Mouse (Mus musculus): ENCODE data around the gene St8sia1.
A peak's percentile ranks its signal among the peaks of the same experiment; 100 is the strongest.

St8sia1 gene

DNA sequence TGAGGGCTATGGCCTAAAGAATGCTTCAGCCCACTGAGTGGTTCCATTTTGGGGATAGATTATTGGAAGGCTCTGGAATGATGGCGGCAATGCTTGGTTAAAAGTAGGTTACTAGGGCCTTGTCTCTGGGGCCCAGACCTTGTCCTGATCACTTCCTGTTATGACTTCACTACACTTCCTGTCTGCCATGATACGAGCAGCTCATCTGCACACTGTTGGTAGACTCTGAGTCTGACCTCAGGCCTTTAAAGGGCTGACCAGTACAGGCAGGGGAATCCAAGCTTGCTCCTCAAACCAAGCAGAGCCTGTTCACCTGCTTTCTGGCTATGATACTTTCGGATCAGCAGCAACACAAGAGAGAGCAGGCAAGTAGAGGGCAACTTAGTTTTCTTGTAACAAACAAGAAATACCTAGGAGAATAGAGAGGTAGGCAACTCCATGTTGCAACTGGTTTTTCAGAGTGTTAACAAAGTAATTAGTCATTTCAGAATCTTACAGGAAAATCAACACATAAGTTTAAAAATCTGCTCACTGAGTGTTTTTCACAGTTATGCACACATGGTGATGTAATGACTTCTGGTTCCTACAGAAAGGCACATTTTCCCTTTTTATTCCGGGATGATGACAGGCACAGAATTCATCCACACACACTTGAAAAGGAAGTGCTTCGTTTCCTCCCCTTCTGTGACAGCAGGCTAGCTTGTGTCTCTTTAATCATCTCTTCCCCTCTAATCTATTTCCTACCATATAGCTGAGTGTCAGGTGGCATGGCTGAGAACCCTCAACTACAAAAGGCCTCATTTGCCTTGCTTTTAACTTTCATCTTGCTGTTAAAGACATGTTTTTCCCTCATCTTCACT lies 55.1 kb downstream of the St8sia1 start:
- DNase-seq (ENCODE audit: low spot score) = no peak

GRCm38 (mm10) chr6:142908412-142908811 lies 55.8 kb downstream of the St8sia1 start:
- DNase-seq (ENCODE audit: low spot score) = no peak

DNA sequence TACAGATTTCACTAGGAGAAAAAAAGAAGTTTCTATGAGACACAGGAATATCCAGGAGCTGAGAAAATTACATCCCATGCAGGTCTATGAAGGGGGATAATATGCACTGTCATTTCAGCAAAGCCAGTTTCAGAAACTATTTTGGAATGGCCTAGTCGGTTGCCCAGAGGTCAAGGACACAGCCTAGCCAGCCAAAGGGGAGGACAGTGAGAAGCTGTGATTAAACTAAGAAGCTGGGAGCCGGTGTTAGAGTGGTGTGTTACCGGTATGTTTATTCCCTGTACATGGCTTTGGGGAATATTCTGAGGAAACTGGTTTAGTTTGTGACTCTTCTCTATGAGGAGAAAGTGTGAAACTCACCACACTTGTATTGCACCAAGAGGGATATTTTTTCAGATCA lies 68.9 kb downstream of the St8sia1 start:
- no peak for DNase-seq (ENCODE audit: low spot score)

GRCm38 (mm10) chr6:142893716-142894115 lies 70.5 kb downstream of the St8sia1 start:
- DNase-seq (ENCODE audit: low spot score) = no peak

DNA sequence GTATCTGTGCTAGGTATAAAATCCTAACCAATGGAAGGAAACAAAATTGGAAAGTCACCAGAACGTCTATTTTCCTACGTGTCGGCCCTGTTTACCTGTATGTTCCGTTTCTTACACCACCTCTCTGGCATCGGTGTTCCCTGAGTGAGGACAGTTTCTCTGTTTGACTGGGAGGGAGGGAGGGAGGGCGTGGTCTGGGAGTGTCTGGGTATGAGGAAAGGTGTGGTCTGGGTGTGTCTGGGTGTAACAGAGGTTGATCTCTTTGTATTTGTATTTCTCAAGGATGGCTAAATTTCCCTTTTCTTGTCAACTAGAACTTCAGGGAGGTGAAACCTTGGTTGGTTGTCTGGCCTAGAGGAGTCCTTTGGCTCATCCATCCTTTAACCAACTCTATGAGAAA lies 73.9 kb downstream of the St8sia1 start:
- no peak for DNase-seq (ENCODE audit: low spot score)

- no peak for DNase-seq (ENCODE audit: low spot score)
Observed at GRCm38 (mm10) chr6:142888970-142889740, 75.1 kb downstream of the St8sia1 start.

GRCm38 (mm10) chr6:142888346-142888745 lies 75.9 kb downstream of the St8sia1 start:
- DNase-seq (ENCODE audit: low spot score) = no peak

DNA sequence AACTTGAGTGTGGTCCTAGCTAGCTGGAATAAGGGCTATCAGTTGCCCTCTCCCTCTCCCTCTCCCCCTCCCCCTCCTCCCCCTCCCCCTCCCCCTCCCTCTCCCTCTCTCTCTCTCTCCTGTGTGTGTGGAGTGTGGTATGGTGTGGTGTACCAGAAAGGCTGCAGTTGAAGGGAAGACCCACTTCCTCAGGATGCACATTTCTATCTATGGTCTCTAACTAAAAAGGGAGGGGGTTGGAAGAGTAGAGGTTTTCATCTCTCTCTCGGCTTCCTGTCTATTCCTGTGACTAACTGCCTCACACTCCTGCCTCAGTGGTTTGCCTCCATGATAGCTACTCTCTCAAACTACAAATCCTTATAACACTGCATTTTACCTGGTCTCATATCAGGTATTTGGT lies 76.9 kb downstream of the St8sia1 start:
- peak; percentile 2 for DNase-seq (ENCODE audit: low spot score)

- peak; percentile 17 for DNase-seq (ENCODE audit: low spot score)
Observed at GRCm38 (mm10) chr6:142885364-142886154, 78.7 kb downstream of the St8sia1 start.

- peak; percentile 65 for DNase-seq (ENCODE audit: low spot score)
Observed at GRCm38 (mm10) chr6:142884128-142884527, 80.1 kb downstream of the St8sia1 start.

GRCm38 (mm10) chr6:142880849-142881470 lies 83.3 kb downstream of the St8sia1 start:
- no peak for DNase-seq (ENCODE audit: low spot score)

DNA sequence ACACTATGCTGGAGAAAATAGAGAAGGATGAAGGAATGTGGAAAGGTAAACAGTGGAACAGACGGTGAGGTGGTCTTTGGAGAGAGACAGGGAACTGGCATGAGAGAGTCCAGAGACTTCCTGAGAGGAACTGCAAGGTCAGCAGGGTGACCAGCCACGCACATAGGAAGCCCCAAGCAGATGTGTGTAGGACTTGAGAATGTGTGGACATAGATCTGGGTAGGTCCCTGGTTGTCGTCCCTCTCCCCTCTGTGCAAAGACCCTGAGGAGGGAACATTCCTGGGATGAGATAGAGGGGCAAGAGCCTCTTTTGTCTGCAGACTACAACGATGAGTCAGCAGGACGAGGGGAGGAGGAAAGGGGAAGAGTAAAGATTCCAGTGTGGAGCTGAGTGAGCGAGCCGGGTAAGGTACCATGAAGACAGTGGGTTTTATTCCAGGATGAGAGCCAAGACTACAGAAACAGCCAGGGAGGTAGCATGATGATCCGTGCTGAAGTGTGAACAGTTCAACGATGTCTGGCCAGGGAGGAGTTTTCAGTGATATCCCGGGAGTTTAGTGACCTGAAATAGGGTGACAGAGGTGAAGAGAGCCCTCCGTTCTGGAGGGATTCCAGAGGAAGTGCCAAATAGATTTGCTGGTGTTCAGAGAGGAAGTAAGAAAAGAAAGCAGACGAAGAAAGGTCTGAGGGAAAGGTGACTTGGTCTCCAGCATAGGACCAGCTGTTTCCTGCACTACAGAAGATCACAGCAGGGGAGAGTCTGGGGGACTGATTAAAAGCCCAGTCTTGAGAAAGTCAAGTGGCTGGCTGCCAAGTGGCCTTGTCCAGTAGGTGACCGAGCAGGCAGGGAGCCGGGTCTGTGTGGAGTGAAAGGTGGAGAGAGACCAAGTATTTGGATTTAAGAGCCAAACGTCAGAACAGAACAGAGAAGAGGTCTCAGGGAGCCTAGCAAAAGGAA lies 85.2 kb downstream of the St8sia1 start:
- DNase-seq (ENCODE audit: low spot score) = peak; percentile 69

DNA sequence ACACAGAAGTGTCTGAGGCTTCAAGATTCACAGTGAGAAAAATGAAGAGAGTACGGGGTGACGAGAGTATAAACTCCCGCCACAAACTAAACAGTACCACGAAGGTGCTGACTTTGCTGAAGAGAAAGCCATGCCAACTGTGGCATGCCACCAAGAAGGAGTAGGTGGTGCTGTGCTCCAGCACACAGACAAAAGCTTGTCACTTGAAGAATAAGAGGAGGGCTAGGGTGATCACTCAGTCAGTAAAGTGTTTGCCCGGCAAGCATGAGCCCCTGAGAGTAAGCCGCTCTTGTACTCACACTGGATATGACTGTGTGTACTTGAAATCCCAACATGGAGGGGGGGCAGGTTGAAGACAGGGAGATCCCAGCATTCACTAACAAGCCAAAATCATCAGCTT lies 87.0 kb downstream of the St8sia1 start:
- DNase-seq (ENCODE audit: low spot score) = no peak

DNA sequence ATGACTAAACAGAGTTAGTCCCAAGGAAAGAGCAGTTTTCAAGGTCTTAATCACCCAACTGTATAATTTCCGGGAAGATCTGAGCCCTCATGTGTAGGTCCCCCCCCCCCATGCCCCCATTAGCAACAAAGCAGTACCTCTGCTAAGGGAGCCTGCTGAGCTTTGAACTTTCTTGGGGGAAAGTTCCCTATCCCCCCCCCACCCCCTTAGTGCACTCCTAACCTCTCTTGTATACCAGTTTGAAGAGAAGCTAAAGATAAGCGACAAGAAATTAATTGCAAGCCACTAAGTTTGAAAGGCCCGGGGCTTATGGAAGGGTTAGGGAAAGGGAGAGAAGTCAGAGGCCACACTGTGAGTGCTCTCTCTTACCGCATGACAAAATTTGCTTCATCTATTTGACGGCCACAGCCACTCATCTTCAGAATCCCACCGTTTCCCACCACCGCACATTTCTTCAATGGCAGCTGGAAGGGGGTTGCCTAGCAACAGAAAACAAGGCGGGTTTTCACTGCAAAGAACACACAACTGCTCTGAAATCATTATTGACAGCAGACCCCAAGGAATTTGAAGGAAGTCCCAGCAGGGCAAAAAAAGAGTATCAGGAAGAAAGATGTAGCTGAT lies 87.9 kb downstream of the St8sia1 start:
- DNase-seq (ENCODE audit: low spot score) = no peak

- DNase-seq (ENCODE audit: low spot score) = no peak
Observed at GRCm38 (mm10) chr6:142873795-142874563, 90.3 kb downstream of the St8sia1 start.

- DNase-seq (ENCODE audit: low spot score) = no peak
Observed at GRCm38 (mm10) chr6:142869715-142870422, 94.4 kb downstream of the St8sia1 start.

- no peak for DNase-seq (ENCODE audit: low spot score)
Observed at GRCm38 (mm10) chr6:142867471-142868055, 96.7 kb downstream of the St8sia1 start.

DNA sequence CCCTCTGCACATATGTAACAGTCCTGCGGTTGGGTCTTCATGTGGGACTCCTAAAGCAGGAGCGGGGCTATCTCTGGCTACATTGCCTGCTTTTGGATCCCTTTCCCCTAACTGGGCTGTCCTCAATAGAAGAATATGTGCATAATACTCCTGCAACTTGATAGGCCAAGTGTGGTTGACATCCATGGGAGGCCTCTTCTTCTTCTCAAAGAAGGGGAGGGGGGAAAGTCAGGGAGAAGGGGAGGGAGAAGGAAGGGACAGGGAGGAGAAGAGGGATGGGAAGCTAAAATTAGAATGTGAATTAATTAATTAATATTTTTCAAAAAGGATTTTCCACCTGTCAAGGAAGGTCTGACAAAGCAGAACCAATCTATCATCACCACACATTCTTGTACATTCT lies 97.2 kb downstream of the St8sia1 start:
- DNase-seq (ENCODE audit: low spot score) = no peak
